Mouse (Mus musculus): ENCODE data around the gene Btbd35f22. TPM values are rescaled to one million over a fixed set of nuclear protein-coding genes. Genes with fewer than 3 reads are reported as not detected.
"Not testable (repeated sequence)": the region's sequence is repeated elsewhere in the genome, so short reads cannot be mapped to it uniquely, and the experiment has no call there.

Btbd35f22 gene
- total RNA-seq (2015; ENCODE audit: low replicate concordance) = not detected in 2 replicates
- not detected in 2 replicates for total RNA-seq (2017; ENCODE audit: low replicate concordance)

- not testable (repeated sequence) for ATAC-seq (replicated peaks; ENCODE audit: low FRiP score, poor library complexity, severe bottlenecking)
These were observed at the start of gene Btbd35f22 for GRCm38 (mm10) chrX:32047529-32047928. Gene Btbd35f22, plus strand, starts transcription at chrX:32047829.

Other genes with a start within 250 kb of the Btbd35f22 start
- gene Gm21637, start 85.8 kb upstream of the Btbd35f22 start, total RNA-seq (2015; ENCODE audit: low replicate concordance) = not detected in 2 replicates
- not detected in 2 replicates for gene Gm21637, start 85.8 kb upstream of the Btbd35f22 start, total RNA-seq (2017; ENCODE audit: low replicate concordance)
- not detected in 2 replicates for gene Btbd35f2, start 230.6 kb downstream of the Btbd35f22 start, total RNA-seq (2015; ENCODE audit: low replicate concordance)
- gene Btbd35f2, start 230.6 kb downstream of the Btbd35f22 start, total RNA-seq (2017; ENCODE audit: low replicate concordance) = not detected in 2 replicates